Mouse (Mus musculus): Measurements from ENCODE around the gene Kdelr2. TPM values are rescaled to one million over a fixed set of nuclear protein-coding genes. Genes with fewer than 3 reads are reported as not detected.

Gene Kdelr2
- total and polyA plus RNA-seq, 2 experiments from 2014 or later = 97.3 to 138 TPM

- H3K9me3 ChIP-seq (ENCODE audit: low read length) = no peaks in the 10 kb centered on the region
- 0 out of 2 replicates have a peak, but pooled peaks cover 3% of the 10 kb centered on the region for H3K4me1 ChIP-seq (ENCODE audit: insufficient read depth, low read length)
- H3K27me3 ChIP-seq (ENCODE audit: insufficient read depth, low read length) = no peaks in the 10 kb centered on the region
- DNase-seq (ENCODE audit: low spot score) = peak; percentile 95
- H3K27ac ChIP-seq (ENCODE audit: low read depth, low read length) = peak within 1 kb of the TSS; percentile 75
- ATAC-seq (ENCODE audit: low FRiP score) = peak; percentile 93
- peak within 1 kb of the TSS; percentile 64 for H3K4me2 ChIP-seq (ENCODE audit: low read depth, low read length, poor library complexity, severe bottlenecking)
- H3K9ac ChIP-seq (replicated peaks; ENCODE audit: low read length, poor library complexity, severe bottlenecking) = peak within 1 kb of the TSS; percentile 75
- 0 out of 2 replicates have a peak, but pooled peaks have one; percentile 3 for TF ChIP-seq CTCF (IDR thresholded peaks at IDR 0.05)
- H3K4me3 ChIP-seq (ENCODE audit: low read depth, low read length) = peak within 1 kb of the TSS; percentile 80
- H3K36me3 ChIP-seq (ENCODE audit: insufficient read depth, low read length) = peaks cover 16% of the 10 kb centered on the region
- 1% methylated on average over 40 of the region's 43 CpGs for WGBS
Observed at GRCm38 (mm10) chr5:143464100-143464756, 60.6 kb downstream of the Kdelr2 start, which contains the start of gene Daglb. Daglb (plus strand) TSS chr5:143464584.

- WGBS = under 1% methylated on average over 20 of the region's 20 CpGs
- DNase-seq (ENCODE audit: low spot score) = no peak
- H3K9ac ChIP-seq (replicated peaks; ENCODE audit: low read length, poor library complexity, severe bottlenecking) = peak overlapping the region; percentile 75
- ATAC-seq (ENCODE audit: low FRiP score) = no peak
- no peaks in the 10 kb centered on the region for H3K9me3 ChIP-seq (ENCODE audit: low read length)
- peak overlapping the region; percentile 75 for H3K27ac ChIP-seq (ENCODE audit: low read depth, low read length)
- H3K36me3 ChIP-seq (ENCODE audit: insufficient read depth, low read length) = peaks cover 21% of the 10 kb centered on the region
- H3K4me2 ChIP-seq (ENCODE audit: low read depth, low read length, poor library complexity, severe bottlenecking) = peak overlapping the region; percentile 64
- peak overlapping the region; percentile 80 for H3K4me3 ChIP-seq (ENCODE audit: low read depth, low read length)
- TF ChIP-seq CTCF (IDR thresholded peaks at IDR 0.05) = no peak
- 0 out of 2 replicates have a peak, but pooled peaks cover 3% of the 10 kb centered on the region for H3K4me1 ChIP-seq (ENCODE audit: insufficient read depth, low read length)
- no peaks in the 10 kb centered on the region for H3K27me3 ChIP-seq (ENCODE audit: insufficient read depth, low read length)
Observed at GRCm38 (mm10) chr5:143464757-143465118, 61.1 kb downstream of the Kdelr2 start.

- no peaks in the 10 kb centered on the region for H3K9me3 ChIP-seq (ENCODE audit: low read length)
- H3K4me3 ChIP-seq (ENCODE audit: low read depth, low read length) = peak overlapping the region; percentile 80
- no peak for TF ChIP-seq CTCF (IDR thresholded peaks at IDR 0.05)
- H3K4me2 ChIP-seq (ENCODE audit: low read depth, low read length, poor library complexity, severe bottlenecking) = peak overlapping the region; percentile 64
- H3K27ac ChIP-seq (ENCODE audit: low read depth, low read length) = no peak overlapping the region
- H3K4me1 ChIP-seq (ENCODE audit: insufficient read depth, low read length) = 0 out of 2 replicates have a peak, but pooled peaks cover 3% of the 10 kb centered on the region
- peaks cover 23% of the 10 kb centered on the region for H3K36me3 ChIP-seq (ENCODE audit: insufficient read depth, low read length)
- 34% methylated on average over 23 of the region's 23 CpGs for WGBS
- ATAC-seq (ENCODE audit: low FRiP score) (no peak), DNase-seq (ENCODE audit: low spot score) (no peak)
- no peaks in the 10 kb centered on the region for H3K27me3 ChIP-seq (ENCODE audit: insufficient read depth, low read length)
- peak overlapping the region; percentile 75; the same call in 1 of the 2 replicates for H3K9ac ChIP-seq (replicated peaks; ENCODE audit: low read length, poor library complexity, severe bottlenecking)
Observed at GRCm38 (mm10) chr5:143465156-143466085, 61.8 kb downstream of the Kdelr2 start.

- 93% methylated on average over 23 of the region's 23 CpGs for WGBS
- DNase-seq (ENCODE audit: low spot score) (no peak), ATAC-seq (ENCODE audit: low FRiP score) (no peak)
- no peak overlapping the region for H3K27ac ChIP-seq (ENCODE audit: low read depth, low read length)
- H3K4me2 ChIP-seq (ENCODE audit: low read depth, low read length, poor library complexity, severe bottlenecking) = no peak overlapping the region
- H3K36me3 ChIP-seq (ENCODE audit: insufficient read depth, low read length) = peaks cover 30% of the 10 kb centered on the region
- no peak overlapping the region for H3K4me3 ChIP-seq (ENCODE audit: low read depth, low read length)
- no peaks in the 10 kb centered on the region for H3K9me3 ChIP-seq (ENCODE audit: low read length)
- H3K9ac ChIP-seq (replicated peaks; ENCODE audit: low read length, poor library complexity, severe bottlenecking) = no peak overlapping the region
- no peak for TF ChIP-seq CTCF (IDR thresholded peaks at IDR 0.05)
- 0 out of 2 replicates have a peak, but pooled peaks cover 3% of the 10 kb centered on the region for H3K4me1 ChIP-seq (ENCODE audit: insufficient read depth, low read length)
- H3K27me3 ChIP-seq (ENCODE audit: insufficient read depth, low read length) = no peaks in the 10 kb centered on the region
Observed at GRCm38 (mm10) chr5:143466891-143467669, 63.4 kb downstream of the Kdelr2 start.

GRCm38 (mm10) chr5:143467931-143468330 lies 64.3 kb downstream of the Kdelr2 start:
- H3K4me3 ChIP-seq (ENCODE audit: low read depth, low read length) = no peak overlapping the region
- no peak overlapping the region for H3K9ac ChIP-seq (replicated peaks; ENCODE audit: low read length, poor library complexity, severe bottlenecking)
- no peak for TF ChIP-seq CTCF (IDR thresholded peaks at IDR 0.05)
- DNase-seq (ENCODE audit: low spot score) (no peak), ATAC-seq (ENCODE audit: low FRiP score) (no peak)
- no peaks in the 10 kb centered on the region for H3K9me3 ChIP-seq (ENCODE audit: low read length)
- H3K4me2 ChIP-seq (ENCODE audit: low read depth, low read length, poor library complexity, severe bottlenecking) = no peak overlapping the region
- H3K4me1 ChIP-seq (ENCODE audit: insufficient read depth, low read length) = 0 out of 2 replicates have a peak, but pooled peaks cover 3% of the 10 kb centered on the region
- 96% methylated on average over 6 of the region's 6 CpGs for WGBS
- H3K36me3 ChIP-seq (ENCODE audit: insufficient read depth, low read length) = peaks cover 33% of the 10 kb centered on the region
- no peaks in the 10 kb centered on the region for H3K27me3 ChIP-seq (ENCODE audit: insufficient read depth, low read length)
- H3K27ac ChIP-seq (ENCODE audit: low read depth, low read length) = no peak overlapping the region
